Mouse (Mus musculus) cerebellum, adult (tissue): ENCODE data around the gene Fxyd3.

Experiments used
- ATAC-seq: cut with Nextera tagmentation; 2 replicates; pipeline ENCODE4 v1.9.2; 2017; ENCODE audit warnings: mild to moderate bottlenecking, moderate library complexity, mixed read lengths; ENCODE audit not compliant: insufficient number of reproducible peaks, low FRiP score, low TSS enrichment

The Fxyd3 gene

GRCm38 (mm10) chr7:31099612-31099982, 23.1 kb upstream of the Fxyd3 start:
- no peak for ATAC-seq

- ATAC-seq: no peak
These were observed 22.4 kb upstream of the Fxyd3 start for GRCm38 (mm10) chr7:31098697-31099611.

GRCm38 (mm10) chr7:31097583-31098248, 21.2 kb upstream of the Fxyd3 start:
- ATAC-seq: peak; percentile 85; the same call in 1 of the 2 replicates

- ATAC-seq: no peak
These were observed 20.5 kb upstream of the Fxyd3 start for GRCm38 (mm10) chr7:31096892-31097564.

GRCm38 (mm10) chr7:31094774-31095501, 18.4 kb upstream of the Fxyd3 start:
- ATAC-seq: no peak

GRCm38 (mm10) chr7:31089721-31090120, 13.2 kb upstream of the Fxyd3 start:
- no peak for ATAC-seq

GRCm38 (mm10) chr7:31088206-31088605, 11.7 kb upstream of the Fxyd3 start:
- no peak for ATAC-seq

- no peak for ATAC-seq
These were observed 10.8 kb upstream of the Fxyd3 start for GRCm38 (mm10) chr7:31087262-31087661.

- no peak for ATAC-seq
These were observed 9.8 kb upstream of the Fxyd3 start for GRCm38 (mm10) chr7:31086175-31086755.

- no peak for ATAC-seq
These were observed 8.7 kb upstream of the Fxyd3 start for GRCm38 (mm10) chr7:31085171-31085570.

GRCm38 (mm10) chr7:31084140-31084539, 7.6 kb upstream of the Fxyd3 start:
- no peak for ATAC-seq

- ATAC-seq: peak; percentile 49; the same call in 1 of the 2 replicates
These were observed 6.5 kb upstream of the Fxyd3 start for GRCm38 (mm10) chr7:31082831-31083588.

- no peak for ATAC-seq
These were observed 5.6 kb upstream of the Fxyd3 start for GRCm38 (mm10) chr7:31082106-31082505.

GRCm38 (mm10) chr7:31081106-31081505, 4.6 kb upstream of the Fxyd3 start:
- no peak for ATAC-seq

- ATAC-seq: no peak
These were observed 4.1 kb upstream of the Fxyd3 start for GRCm38 (mm10) chr7:31080611-31081010.

- ATAC-seq: no peak
These were observed 3.2 kb upstream of the Fxyd3 start for GRCm38 (mm10) chr7:31079670-31080069.

- no peak for ATAC-seq
These were observed 1.5 kb upstream of the Fxyd3 start for GRCm38 (mm10) chr7:31077885-31078445.

GRCm38 (mm10) chr7:31077470-31077869, 966 bp upstream of the Fxyd3 start:
- peak; percentile 20; the same call in 1 of the 2 replicates for ATAC-seq

- ATAC-seq: no peak
These were observed 1.8 kb downstream of the Fxyd3 start for GRCm38 (mm10) chr7:31074713-31075069.
